Mouse (Mus musculus) embryonic facial prominence, embryonic 12.5 days (tissue): ENCODE measurements at regions not wholly inside any gene's neighbourhood (a gene's known extent, or its start where the extent isn't known, plus 50 kb on each side); places are given as distances from the start of the nearest gene placed in this dataset.

ENCODE experiments used
- ATAC-seq: fragments of 200-750 bp; cut with Nextera tagmentation; 2 replicates; pipeline ENCODE4 v1.8.0; 2017; ENCODE audit not compliant: insufficient number of reproducible peaks, insufficient read depth, low FRiP score, low TSS enrichment
- H3K27ac ChIP-seq: fragments of 300-500 bp; sonication (generic); 2 replicates; pipeline ENCODE4 v1.5.1; 2016; ENCODE audit warnings: mild to moderate bottlenecking
- H3K27me3 ChIP-seq: fragments of 300-500 bp; sonication (generic); 2 replicates; pipeline ENCODE4 v1.6.1; 2016; ENCODE audit warnings: mild to moderate bottlenecking, moderate library complexity
- H3K36me3 ChIP-seq: fragments of 300-500 bp; sonication (generic); 2 replicates; pipeline ENCODE4 v1.6.1; 2016; ENCODE audit warnings: mild to moderate bottlenecking
- H3K4me1 ChIP-seq: fragments of 300-500 bp; sonication (generic); 2 replicates; pipeline ENCODE4 v1.6.1; 2016
- H3K4me2 ChIP-seq: fragments of 300-500 bp; sonication (generic); replicated peaks from 2 replicates; pipeline ENCODE4 v1.6.1; 2016; ENCODE audit warnings: mild to moderate bottlenecking, moderate library complexity
- H3K4me3 ChIP-seq: fragments of 300-500 bp; sonication (generic); 2 replicates; pipeline ENCODE4 v1.5.1; 2016; ENCODE audit warnings: mild to moderate bottlenecking
- H3K9ac ChIP-seq: fragments of 300-500 bp; sonication (generic); 2 replicates; pipeline ENCODE4 v1.6.1; 2016; ENCODE audit warnings: mild to moderate bottlenecking, moderate library complexity
- H3K9me3 ChIP-seq: fragments of 300-500 bp; sonication (generic); 2 replicates; pipeline ENCODE4 v1.6.1; 2016; ENCODE audit warnings: mild to moderate bottlenecking, moderate library complexity
- WGBS: fragments of 180-500 bp; shearing (Covaris S2); methylation state at CpG from one replicate; pipeline ENCODE4 v1.1.7; 2016; 5-methylcytosine and 5-hydroxymethylcytosine counted together

DNA sequence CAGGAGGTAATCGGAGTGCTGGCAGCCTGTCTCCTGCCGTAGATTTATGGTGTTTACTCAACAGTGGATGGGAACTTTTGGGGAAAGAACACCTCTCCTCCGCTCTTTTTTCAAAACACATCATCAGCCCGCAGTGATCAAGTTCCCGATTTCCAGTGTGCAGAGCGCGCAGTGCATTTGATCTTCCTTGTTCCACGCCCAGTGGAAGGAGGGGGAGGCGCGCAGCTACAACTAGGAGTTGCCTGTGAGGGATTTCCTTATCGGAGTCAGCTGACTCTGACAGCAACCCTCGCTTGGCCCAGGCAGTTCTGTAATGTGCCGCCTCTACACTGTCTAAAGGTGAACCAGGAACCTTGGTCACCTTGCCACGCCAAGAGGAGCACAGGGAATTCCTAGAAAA, 226.8 kb upstream of the Spdye4c start:
- H3K4me1 ChIP-seq, result peaks cover 14% of the 10 kb centered on the region
- no peaks in the 10 kb centered on the region for H3K36me3 ChIP-seq
- H3K4me3 ChIP-seq, result no peak overlapping the region
- H3K9me3 ChIP-seq, result no peaks in the 10 kb centered on the region
- H3K4me2 ChIP-seq, result peak overlapping the region; percentile 25
- no peak overlapping the region for H3K27ac ChIP-seq
- ATAC-seq, result no peak
- H3K9ac ChIP-seq, result no peak overlapping the region
- WGBS, result 50% methylated on average over 14 of the region's 14 CpGs
- H3K27me3 ChIP-seq, result no peaks in the 10 kb centered on the region

DNA sequence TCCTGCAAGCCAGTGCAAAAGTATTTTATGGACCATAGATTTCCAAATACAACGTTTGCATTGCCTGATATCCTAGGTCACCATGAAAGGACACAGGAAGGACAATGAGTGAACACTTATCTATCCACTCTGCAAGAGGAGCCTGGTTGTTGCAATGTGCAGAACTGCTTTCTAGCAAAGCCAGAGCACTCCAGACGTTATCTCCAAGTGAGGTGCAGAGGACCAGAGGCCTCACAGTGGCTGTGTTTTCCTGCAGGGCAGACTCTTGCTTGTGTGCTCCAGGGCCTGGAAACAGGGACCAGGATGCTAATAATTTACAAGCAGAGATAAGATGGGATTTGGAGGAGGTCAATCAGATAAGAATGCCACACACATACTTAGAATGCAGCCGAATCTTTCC, 226.0 kb upstream of the Spdye4c start:
- no peaks in the 10 kb centered on the region for H3K36me3 ChIP-seq
- no peak for ATAC-seq
- no peaks in the 10 kb centered on the region for H3K9me3 ChIP-seq
- 68% methylated on average over 3 of the region's 3 CpGs for WGBS
- H3K4me3 ChIP-seq, result no peak overlapping the region
- no peaks in the 10 kb centered on the region for H3K27me3 ChIP-seq
- H3K27ac ChIP-seq, result no peak overlapping the region
- no peak overlapping the region for H3K4me2 ChIP-seq
- H3K9ac ChIP-seq, result no peak overlapping the region
- peaks cover 14% of the 10 kb centered on the region for H3K4me1 ChIP-seq

DNA sequence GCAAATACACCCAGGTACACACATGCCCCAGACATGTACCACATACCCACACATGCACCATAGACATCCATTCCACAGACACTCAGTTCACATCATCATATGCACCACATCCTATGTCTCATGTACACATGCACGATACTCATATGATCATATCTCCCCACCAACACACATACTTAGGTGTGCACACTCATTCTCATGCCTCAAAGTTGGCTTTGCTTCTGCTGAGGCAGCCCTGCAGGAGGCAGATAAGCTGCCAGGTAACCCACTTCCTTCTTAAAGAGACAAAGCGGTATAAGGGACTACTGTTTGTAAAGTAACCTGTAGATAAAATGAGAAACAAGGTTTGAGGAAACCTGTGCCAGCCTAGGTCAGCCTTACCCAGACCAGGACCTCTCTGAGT, 225.2 kb upstream of the Spdye4c start:
- no peak overlapping the region for H3K4me3 ChIP-seq
- no peaks in the 10 kb centered on the region for H3K9me3 ChIP-seq
- 90% methylated on average over 2 of the region's 2 CpGs for WGBS
- H3K27ac ChIP-seq, result no peak overlapping the region
- H3K9ac ChIP-seq, result no peak overlapping the region
- no peak overlapping the region for H3K4me2 ChIP-seq
- no peaks in the 10 kb centered on the region for H3K27me3 ChIP-seq
- no peak for ATAC-seq
- no peaks in the 10 kb centered on the region for H3K36me3 ChIP-seq
- peaks cover 14% of the 10 kb centered on the region for H3K4me1 ChIP-seq

DNA sequence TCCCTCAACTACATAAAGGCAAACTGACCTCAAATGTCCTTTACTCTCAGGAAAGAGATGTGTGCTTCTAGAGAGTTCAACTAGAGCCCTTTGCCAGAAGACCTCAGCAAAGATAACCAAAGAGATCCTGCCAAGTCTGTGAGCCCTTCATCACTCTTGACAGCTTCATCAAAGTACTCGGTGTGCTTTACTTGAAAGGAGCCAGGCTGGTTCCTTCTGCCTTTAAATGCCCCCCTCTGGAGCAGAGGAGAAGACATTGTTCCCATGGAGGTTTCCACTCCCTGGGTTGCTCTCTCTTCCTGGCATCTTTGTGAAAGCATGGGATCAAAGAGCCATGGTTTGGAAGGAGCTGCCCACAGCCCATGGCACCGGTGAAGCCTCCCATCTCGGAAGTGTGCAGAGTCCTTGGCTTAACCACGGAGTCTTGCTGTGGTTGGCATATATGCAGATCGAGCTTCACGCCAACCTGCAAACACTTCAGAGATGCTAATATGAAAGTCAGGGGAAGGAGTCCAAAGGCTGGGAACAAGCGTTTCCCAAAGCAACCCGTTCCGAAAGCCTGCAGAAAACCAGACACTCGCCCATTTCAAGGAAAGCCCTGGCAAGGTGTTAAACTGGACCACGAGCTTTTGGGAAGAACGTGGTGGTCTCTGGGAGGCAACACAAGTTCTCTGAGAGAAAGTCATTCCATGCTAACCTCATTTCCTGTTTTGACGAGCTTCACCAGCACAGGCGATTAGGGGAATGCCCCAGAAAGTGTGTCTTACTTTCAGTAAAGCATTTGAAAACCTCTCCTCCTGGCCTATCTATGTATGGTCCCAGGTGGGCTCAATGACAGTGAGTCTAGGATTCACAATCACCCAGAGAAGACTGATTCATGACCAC, 223.5 kb upstream of the Spdye4c start:
- Histone ChIP-seq H3K4me1 (peaks cover 14% of the 10 kb centered on the region), H3K36me3 (no peaks in the 10 kb centered on the region), H3K9me3 (no peaks in the 10 kb centered on the region), H3K27ac (no peak overlapping the region), H3K27me3 (no peaks in the 10 kb centered on the region), H3K4me2 (no peak overlapping the region), H3K9ac (no peak overlapping the region), H3K4me3 (no peak overlapping the region)
- WGBS, result 87% methylated on average over 14 of the region's 14 CpGs
- ATAC-seq, result no peak

DNA sequence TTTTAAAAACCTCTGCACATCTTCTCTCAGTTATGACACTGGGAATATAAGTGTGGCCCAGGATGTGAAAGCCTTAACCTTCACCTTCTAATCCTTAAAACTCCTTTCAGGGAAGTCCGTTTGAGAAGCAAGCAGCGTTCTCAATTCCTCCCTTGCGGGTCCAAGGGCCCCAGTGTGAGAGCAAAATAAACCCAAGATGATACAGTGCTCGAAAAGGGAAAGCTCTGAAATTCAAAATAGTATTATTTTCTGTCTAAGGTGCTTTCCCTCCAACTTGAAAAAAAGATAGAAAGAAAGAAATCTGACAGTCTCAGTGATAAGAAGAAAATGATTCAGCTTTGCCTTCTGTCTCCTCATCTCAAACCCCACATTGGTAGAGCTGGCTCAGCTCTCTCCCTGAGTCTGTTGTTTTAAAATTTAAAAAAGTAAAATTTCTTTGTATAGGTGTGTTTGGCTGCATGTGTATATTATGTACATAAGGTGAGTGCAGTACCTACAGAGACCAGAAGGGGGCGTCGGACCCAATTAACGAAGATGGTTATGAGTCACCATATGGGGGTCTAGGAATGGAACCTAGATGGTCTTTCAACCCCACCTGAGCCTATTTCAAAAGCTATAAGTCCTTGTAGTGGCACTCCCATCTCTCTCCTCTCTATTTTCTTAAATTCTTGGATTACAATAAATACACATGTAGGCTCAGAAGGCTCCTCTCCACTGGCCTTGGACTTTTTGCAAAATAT, 222.3 kb upstream of the Spdye4c start:
- no peaks in the 10 kb centered on the region for H3K36me3 ChIP-seq
- H3K27ac ChIP-seq, result no peak overlapping the region
- no peaks in the 10 kb centered on the region for H3K27me3 ChIP-seq
- no peak overlapping the region for H3K4me3 ChIP-seq
- H3K9ac ChIP-seq, result no peak overlapping the region
- ATAC-seq, result no peak
- WGBS, result 71% methylated on average over 7 of the region's 7 CpGs
- no peaks in the 10 kb centered on the region for H3K9me3 ChIP-seq
- peaks cover 16% of the 10 kb centered on the region for H3K4me1 ChIP-seq
- no peak overlapping the region for H3K4me2 ChIP-seq

DNA sequence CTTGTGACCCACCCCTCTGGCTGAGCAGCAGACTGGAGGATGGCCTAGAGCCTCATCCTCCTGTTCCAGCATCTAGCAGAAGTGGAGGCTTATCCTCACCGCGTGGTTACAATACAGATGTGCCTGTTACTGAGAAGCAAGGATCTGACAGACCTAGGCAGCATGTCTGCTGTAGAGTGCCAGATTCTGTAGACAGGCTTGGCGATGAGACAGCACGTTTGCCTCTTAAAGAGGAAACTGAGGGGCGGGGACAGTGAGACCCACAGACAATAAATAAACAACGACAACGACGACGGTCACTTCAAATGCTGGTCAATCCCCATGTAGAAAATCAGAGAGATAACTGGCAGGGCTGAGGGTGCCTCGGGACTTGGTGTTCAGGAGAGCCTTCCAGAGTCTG, 220.2 kb upstream of the Spdye4c start:
- Histone ChIP-seq H3K4me2 (no peak overlapping the region), H3K4me1 (0 out of 2 replicates have a peak, but pooled peaks cover 3% of the 10 kb centered on the region), H3K4me3 (no peak overlapping the region), H3K9ac (no peak overlapping the region), H3K9me3 (no peaks in the 10 kb centered on the region), H3K27me3 (no peaks in the 10 kb centered on the region), H3K36me3 (no peaks in the 10 kb centered on the region), H3K27ac (no peak overlapping the region)
- 75% methylated on average over 10 of the region's 10 CpGs for whole genome bisulfite sequencing
- no peak for ATAC-seq

DNA sequence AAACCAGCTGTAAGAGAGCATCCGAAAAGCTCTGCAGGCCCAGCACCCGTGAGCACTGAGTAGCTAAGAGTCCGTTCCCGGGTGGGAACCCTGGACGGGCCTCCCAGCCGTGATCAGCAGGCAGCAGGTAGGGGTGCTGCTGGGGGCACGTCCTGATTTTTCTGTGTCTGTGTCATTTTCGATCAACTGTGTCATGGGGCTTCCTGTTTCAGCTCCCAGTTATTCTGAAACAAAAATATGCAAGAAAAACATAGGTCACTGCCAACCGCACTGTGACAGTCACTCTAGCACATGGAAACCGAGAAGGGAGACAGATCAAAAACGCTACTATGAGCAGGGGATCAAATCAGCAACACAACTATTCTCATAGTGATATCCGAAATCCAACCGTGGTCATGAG, 218.8 kb upstream of the Spdye4c start:
- Histone ChIP-seq H3K27ac (no peak overlapping the region), H3K9ac (no peak overlapping the region), H3K4me2 (no peak overlapping the region), H3K36me3 (no peaks in the 10 kb centered on the region), H3K27me3 (no peaks in the 10 kb centered on the region), H3K4me1 (peaks cover 5% of the 10 kb centered on the region), H3K4me3 (no peak overlapping the region), H3K9me3 (no peaks in the 10 kb centered on the region)
- 74% methylated on average over 13 of the region's 13 CpGs for WGBS
- no peak for ATAC-seq

DNA sequence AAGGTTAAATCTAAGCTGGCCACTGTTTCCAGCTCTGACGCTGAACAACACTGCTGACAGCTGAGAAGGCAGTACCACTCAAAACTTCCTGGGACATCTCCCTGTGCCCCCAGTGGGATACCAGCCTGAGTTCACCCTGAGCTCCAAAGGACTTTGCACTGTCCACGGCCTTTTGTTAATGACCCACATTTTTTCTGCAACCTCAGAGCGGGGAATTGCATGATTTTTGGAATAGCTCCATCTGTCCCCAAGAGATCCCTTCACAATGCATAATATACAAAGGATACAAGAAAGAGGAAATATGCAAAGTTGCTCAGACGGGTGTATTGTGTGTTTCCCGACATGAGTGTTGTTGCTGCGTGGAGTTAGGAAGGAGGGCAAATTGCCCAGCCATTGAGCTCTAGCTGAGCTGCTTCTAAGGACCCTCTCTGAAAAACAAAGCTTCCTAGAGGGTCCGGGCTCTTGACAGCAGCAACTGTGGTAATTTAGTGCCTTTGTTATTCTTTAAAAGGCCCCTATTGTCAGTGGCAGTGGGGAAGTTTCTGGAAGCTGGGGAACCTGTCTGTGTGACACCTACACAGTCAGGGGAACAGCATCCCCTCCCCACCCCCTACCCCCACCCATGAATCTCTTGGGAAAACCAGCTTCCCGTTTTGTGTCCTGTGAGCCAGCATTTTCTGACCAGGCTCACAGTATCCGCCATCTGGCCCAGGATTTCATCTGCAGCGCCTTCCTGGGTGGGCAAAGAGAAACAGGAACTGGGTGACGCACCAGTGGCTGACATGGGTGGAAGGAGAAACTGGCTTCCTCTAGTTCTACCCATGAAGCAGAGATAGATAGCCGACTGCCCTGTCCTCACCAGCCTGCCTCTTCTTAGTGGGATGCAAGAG, 217.4 kb upstream of the Spdye4c start:
- 41% methylated on average over 12 of the region's 12 CpGs for WGBS
- Histone ChIP-seq H3K4me3 (no peak overlapping the region), H3K4me1 (peaks cover 9% of the 10 kb centered on the region), H3K27me3 (no peaks in the 10 kb centered on the region), H3K36me3 (no peaks in the 10 kb centered on the region), H3K4me2 (no peak overlapping the region), H3K27ac (no peak overlapping the region), H3K9me3 (no peaks in the 10 kb centered on the region), H3K9ac (no peak overlapping the region)
- 0 out of 2 replicates have a peak, but pooled peaks have one; percentile 22 for ATAC-seq

DNA sequence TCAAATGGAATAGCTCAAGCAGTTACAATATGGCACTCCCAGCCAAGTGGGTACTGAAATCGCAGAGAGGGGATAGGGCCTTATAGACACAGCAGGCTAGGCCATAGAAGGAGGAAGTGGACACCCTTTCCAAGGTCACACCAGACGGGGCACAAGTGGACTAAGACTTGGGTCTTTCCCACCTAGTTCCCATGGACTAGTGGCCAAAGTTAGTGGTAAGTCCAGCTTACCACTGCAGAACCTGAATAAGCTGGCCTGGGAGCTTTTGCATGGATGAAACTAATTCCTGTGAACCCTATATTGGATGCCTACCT, 216.8 kb upstream of the Spdye4c start:
- Histone ChIP-seq H3K4me3 (no peak overlapping the region), H3K27me3 (no peaks in the 10 kb centered on the region), H3K9me3 (no peaks in the 10 kb centered on the region), H3K4me2 (no peak overlapping the region), H3K4me1 (peaks cover 9% of the 10 kb centered on the region), H3K27ac (no peak overlapping the region), H3K9ac (no peak overlapping the region), H3K36me3 (no peaks in the 10 kb centered on the region)
- 73% methylated on average over 2 of the region's 2 CpGs for WGBS
- no peak for ATAC-seq

DNA sequence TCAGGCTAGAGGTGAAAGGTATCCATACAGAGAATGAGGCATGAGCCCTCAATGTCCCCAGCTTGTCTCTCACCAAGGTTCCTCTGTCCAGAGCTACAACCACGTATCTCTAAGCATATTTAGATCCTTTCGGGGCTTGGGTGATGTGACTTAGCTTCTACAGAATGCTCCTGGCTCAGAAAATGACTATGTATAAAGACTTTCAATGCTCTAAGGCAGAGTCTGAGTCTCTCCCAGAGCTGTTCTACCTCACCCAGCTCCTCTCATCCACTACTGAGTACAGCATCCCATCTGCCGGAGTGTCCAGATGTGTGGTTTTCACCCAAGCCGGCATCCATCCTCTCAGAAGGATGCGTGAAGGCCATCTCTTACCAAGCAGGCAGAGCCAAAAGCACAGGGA, 216.1 kb upstream of the Spdye4c start:
- 94% methylated on average over 5 of the region's 5 CpGs for WGBS
- no peak for ATAC-seq
- Histone ChIP-seq H3K9ac (no peak overlapping the region), H3K4me3 (no peak overlapping the region), H3K27ac (no peak overlapping the region), H3K4me1 (peaks cover 11% of the 10 kb centered on the region), H3K9me3 (no peaks in the 10 kb centered on the region), H3K4me2 (no peak overlapping the region), H3K27me3 (no peaks in the 10 kb centered on the region), H3K36me3 (no peaks in the 10 kb centered on the region)

DNA sequence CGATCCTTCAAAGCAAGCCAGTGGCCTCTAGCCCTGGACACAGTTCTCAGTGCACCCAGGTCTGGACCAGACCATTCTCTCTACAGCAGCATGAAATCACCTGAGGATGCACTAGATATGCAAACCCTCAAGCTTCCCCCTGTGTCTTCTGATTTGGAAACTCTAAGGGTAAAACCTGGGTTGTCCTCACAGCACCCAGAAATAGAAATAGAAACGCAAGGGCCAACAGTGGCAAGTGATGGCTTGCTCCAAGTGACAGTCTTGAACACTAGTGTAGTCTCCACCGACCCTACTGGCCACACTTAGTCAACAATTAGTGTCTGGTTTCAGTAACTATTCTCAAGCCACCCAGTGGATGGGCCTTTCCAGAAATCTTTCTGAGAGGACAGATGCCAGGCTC, 215.2 kb upstream of the Spdye4c start:
- H3K9me3 ChIP-seq, result no peaks in the 10 kb centered on the region
- no peaks in the 10 kb centered on the region for H3K27me3 ChIP-seq
- no peak overlapping the region for H3K4me2 ChIP-seq
- no peak overlapping the region for H3K27ac ChIP-seq
- no peak for ATAC-seq
- no peaks in the 10 kb centered on the region for H3K36me3 ChIP-seq
- 83% methylated on average over 3 of the region's 3 CpGs for WGBS
- peaks cover 16% of the 10 kb centered on the region for H3K4me1 ChIP-seq
- no peak overlapping the region for H3K4me3 ChIP-seq
- H3K9ac ChIP-seq, result no peak overlapping the region
